Mouse (Mus musculus): ENCODE data around the gene Ahdc1. TPM values are rescaled to one million over a fixed set of nuclear protein-coding genes. Genes with fewer than 3 reads are reported as not detected.

Gene Ahdc1
- polyA plus RNA-seq, 1 experiment from 2014 or later, result 13.0 TPM

DNA sequence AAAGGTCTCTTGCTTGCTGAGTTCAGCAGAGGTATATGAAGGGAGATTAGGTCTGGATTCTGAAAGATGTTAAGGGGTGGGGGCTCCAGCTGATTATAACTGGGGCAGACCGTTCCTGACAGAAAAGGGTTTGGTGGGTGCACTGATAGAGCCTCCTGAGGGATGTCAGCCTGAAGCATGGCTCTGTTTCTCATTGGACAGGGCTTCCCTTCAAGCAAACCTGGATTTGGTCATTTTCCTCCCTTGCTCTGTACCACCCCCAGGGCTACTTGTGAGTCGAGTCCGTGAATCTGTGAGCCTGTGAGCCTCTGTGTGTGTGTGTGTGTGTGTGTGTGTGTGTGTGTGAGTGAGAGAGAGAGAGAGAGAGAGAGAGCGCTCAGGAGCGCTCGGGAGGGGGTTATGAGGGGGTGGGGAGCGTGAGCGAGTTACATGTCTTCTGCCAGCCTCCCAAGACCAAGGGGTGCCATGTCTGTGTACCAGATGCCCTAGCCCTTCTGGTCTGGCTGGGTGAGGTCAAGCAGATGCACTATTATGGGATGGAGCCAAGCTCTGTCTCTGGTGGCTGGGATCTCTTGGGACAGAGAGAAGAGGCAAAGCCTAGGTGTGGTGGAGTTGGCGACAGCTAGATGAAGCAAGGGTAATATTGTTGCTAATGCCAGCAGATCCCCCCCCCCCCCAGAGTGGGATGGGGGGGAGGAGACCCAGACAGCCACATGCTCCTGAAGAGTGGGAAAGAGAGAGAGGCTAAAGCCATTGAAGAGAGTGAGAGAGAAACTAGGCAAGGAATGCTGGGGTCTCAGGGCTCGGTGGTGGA, 4.0 kb downstream of the Ahdc1 start:
- H3K27ac ChIP-seq, result peak overlapping the region; percentile 51
- H3K36me3 ChIP-seq, result peaks cover 30% of the 10 kb centered on the region
- peak overlapping the region; percentile 98 for H3K4me3 ChIP-seq
- H3K4me1 ChIP-seq, result peaks cover 88% of the 10 kb centered on the region
- no peaks in the 10 kb centered on the region for H3K9me3 ChIP-seq (replicated peaks)
- H3K27me3 ChIP-seq (ENCODE audit: low read depth, poor library complexity, severe bottlenecking), result no peaks in the 10 kb centered on the region
- DNase-seq (ENCODE audit: low spot score), result no peak
- 28% methylated on average over 10 of the region's 10 CpGs for WGBS

GRCm38 (mm10) chr4:133015710-133016651, 4.9 kb downstream of the Ahdc1 start:
- 33% methylated on average over 9 of the region's 9 CpGs for WGBS
- peak overlapping the region; percentile 98 for H3K4me3 ChIP-seq
- H3K27ac ChIP-seq, result peak overlapping the region; percentile 66
- no peaks in the 10 kb centered on the region for H3K9me3 ChIP-seq (replicated peaks)
- no peak for DNase-seq (ENCODE audit: low spot score)
- peaks cover 88% of the 10 kb centered on the region for H3K4me1 ChIP-seq
- no peaks in the 10 kb centered on the region for H3K27me3 ChIP-seq (ENCODE audit: low read depth, poor library complexity, severe bottlenecking)
- peaks cover 34% of the 10 kb centered on the region for H3K36me3 ChIP-seq

DNA sequence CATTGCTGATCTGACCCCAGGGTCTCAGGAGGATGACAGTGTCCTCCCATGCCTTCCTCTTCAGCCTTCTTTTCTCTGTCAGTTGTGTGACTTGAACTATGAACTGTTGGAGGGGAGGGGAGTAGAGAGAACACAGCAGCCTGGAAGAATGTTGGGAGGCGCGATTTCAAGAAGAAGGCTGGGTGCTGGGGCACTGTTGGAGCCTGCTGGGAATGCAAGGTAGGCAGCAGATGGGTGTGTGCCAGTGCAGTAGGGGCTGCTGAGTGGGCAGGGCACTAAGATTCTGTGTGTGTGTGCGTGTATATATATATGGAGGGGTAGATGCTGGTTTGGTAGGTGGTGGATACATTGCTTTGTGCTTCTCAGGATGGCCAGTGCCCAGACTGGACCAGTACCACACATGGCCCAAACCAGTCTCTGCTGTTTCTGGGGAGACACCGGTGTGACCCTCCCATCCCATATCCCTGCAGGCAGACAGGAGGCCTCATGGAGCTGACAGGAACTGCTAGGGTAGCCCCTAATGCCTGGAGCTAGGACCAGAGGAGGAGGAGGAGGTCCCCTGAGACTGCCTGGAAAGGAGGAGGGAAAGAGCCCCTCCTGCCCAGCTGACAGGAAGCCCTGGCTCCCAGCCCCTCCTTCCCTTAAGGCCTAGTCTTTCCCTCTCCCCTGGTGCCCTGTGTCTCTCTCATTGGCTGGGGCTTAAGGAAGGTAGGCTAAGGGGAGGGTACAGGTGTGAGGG, 5.8 kb downstream of the Ahdc1 start:
- H3K36me3 ChIP-seq, result peaks cover 34% of the 10 kb centered on the region
- peaks cover 91% of the 10 kb centered on the region for H3K4me1 ChIP-seq
- H3K9me3 ChIP-seq (replicated peaks), result no peaks in the 10 kb centered on the region
- peak overlapping the region; percentile 23 for H3K4me3 ChIP-seq
- DNase-seq (ENCODE audit: low spot score), result no peak
- WGBS, result 51% methylated on average over 4 of the region's 4 CpGs
- H3K27ac ChIP-seq, result peak overlapping the region; percentile 69
- no peaks in the 10 kb centered on the region for H3K27me3 ChIP-seq (ENCODE audit: low read depth, poor library complexity, severe bottlenecking)

GRCm38 (mm10) chr4:133017597-133018262, 6.7 kb downstream of the Ahdc1 start:
- peak overlapping the region; percentile 69; the same call in 1 of the 2 replicates for H3K27ac ChIP-seq

DNA sequence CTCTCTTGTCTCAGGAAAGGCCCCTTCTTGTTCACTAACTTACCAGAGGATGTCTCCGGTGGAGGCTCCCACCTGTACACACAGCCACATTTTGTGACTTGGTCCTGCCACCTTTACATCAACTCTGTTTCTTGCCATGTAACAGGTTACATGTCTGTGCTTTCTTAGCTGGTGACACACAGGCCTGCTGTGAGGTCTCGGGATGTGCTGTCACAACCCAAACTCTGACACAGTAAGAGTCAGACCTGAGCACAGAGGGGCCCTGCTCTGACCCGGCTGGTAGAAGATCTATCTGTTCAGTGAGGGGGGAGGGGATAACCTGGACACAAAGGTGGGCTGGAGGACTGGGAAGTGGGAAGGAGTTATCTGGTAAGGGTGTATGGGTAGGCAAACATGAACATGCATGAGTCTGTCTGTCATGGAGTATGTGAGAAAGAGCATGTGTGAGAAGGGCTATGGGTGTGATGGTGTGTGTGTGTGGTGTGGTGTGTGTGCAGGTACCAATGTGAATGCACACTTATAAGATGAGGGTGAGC, 7.3 kb downstream of the Ahdc1 start:
- Histone ChIP-seq H3K27me3 (ENCODE audit: low read depth, poor library complexity, severe bottlenecking) (no peaks in the 10 kb centered on the region), H3K4me1 (peaks cover 96% of the 10 kb centered on the region), H3K36me3 (peaks cover 39% of the 10 kb centered on the region), H3K4me3 (no peak overlapping the region), H3K27ac (no peak overlapping the region), H3K9me3 (replicated peaks) (no peaks in the 10 kb centered on the region)
- WGBS, result 73% methylated on average over 3 of the region's 3 CpGs
- DNase-seq (ENCODE audit: low spot score), result no peak

More at GRCm38 (mm10) chr4:133017597-133018262, 6.7 kb downstream of the Ahdc1 start:
- no peaks in the 10 kb centered on the region for H3K9me3 ChIP-seq (replicated peaks)
- no peak for DNase-seq (ENCODE audit: low spot score)
- no peaks in the 10 kb centered on the region for H3K27me3 ChIP-seq (ENCODE audit: low read depth, poor library complexity, severe bottlenecking)
- H3K4me3 ChIP-seq, result peak overlapping the region; percentile 6; the same call in 1 of the 2 replicates
- peaks cover 34% of the 10 kb centered on the region for H3K36me3 ChIP-seq
- 64% methylated on average over 6 of the region's 6 CpGs for WGBS
- peaks cover 96% of the 10 kb centered on the region for H3K4me1 ChIP-seq

- Histone ChIP-seq H3K4me1 (peaks cover 96% of the 10 kb centered on the region), H3K9me3 (replicated peaks) (no peaks in the 10 kb centered on the region), H3K4me3 (peak overlapping the region; percentile 13), H3K27ac (peak overlapping the region; percentile 66), H3K36me3 (peaks cover 49% of the 10 kb centered on the region), H3K27me3 (ENCODE audit: low read depth, poor library complexity, severe bottlenecking) (no peaks in the 10 kb centered on the region)
- no peak for DNase-seq (ENCODE audit: low spot score)
- 27% methylated on average over 3 of the region's 6 CpGs for WGBS
Observed at GRCm38 (mm10) chr4:133020721-133021120, 9.7 kb downstream of the Ahdc1 start.

DNA sequence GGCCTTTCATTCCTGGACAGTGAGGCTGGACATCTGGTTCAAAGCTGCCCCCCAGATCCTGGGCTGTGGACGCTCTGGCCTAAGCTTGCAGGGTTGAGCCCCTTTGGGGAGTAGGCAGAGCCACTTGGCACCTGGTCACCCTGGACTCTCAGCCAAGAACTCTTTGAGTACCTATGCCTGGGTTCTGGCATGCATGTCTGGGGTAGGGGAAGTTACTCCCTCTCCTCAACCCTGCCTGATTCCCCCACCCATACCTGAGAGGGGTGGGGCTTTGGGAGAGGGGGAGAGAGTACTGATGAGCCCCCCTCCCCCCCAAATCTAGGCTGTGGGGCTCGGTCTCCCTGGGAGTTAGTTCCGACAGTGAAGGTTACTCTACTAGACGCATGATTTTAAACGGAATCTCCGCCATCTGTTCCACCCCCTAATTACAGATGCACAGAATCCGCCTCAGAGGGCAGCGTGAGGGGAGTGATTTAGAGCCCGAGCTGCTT, 10.2 kb downstream of the Ahdc1 start:
- no peaks in the 10 kb centered on the region for H3K9me3 ChIP-seq (replicated peaks)
- DNase-seq (ENCODE audit: low spot score), result no peak
- 7% methylated on average over 9 of the region's 9 CpGs for WGBS
- H3K4me3 ChIP-seq, result peak overlapping the region; percentile 13
- H3K36me3 ChIP-seq, result peaks cover 54% of the 10 kb centered on the region
- H3K4me1 ChIP-seq, result peaks cover 96% of the 10 kb centered on the region
- no peaks in the 10 kb centered on the region for H3K27me3 ChIP-seq (ENCODE audit: low read depth, poor library complexity, severe bottlenecking)
- H3K27ac ChIP-seq, result peak overlapping the region; percentile 66

DNA sequence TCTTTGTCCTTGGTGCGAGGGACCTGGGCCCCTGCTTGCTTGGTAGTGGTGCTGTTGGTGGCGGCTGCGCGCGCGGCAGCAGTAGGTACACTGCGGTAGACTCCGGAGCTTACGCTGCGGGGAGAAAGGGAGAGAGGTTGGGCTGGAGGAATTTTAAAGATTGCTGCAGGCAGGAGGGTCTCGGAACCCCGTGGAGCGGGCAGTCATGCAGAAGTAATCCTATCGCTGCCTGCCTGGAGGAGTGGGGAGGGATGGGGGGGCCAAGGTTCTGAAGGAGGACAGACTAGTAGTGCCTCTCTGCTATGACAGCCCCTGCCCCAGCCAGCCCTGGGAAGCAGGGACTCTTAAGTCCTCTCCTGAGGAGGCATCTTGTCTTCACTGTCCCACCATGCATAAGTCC, 11.2 kb downstream of the Ahdc1 start:
- Histone ChIP-seq H3K27me3 (ENCODE audit: low read depth, poor library complexity, severe bottlenecking) (no peaks in the 10 kb centered on the region), H3K36me3 (peaks cover 59% of the 10 kb centered on the region), H3K4me3 (peak overlapping the region; percentile 29), H3K4me1 (peaks cover 94% of the 10 kb centered on the region), H3K27ac (peak overlapping the region; percentile 74), H3K9me3 (replicated peaks) (no peaks in the 10 kb centered on the region)
- DNase-seq (ENCODE audit: low spot score), result no peak
- 15% methylated on average over 14 of the region's 14 CpGs for WGBS

- Histone ChIP-seq H3K9me3 (replicated peaks) (no peaks in the 10 kb centered on the region), H3K36me3 (peaks cover 59% of the 10 kb centered on the region), H3K4me1 (peaks cover 87% of the 10 kb centered on the region), H3K4me3 (no peak overlapping the region), H3K27me3 (ENCODE audit: low read depth, poor library complexity, severe bottlenecking) (no peaks in the 10 kb centered on the region), H3K27ac (no peak overlapping the region)
- 84% methylated on average over 14 of the region's 14 CpGs for WGBS
- no peak for DNase-seq (ENCODE audit: low spot score)
Observed at GRCm38 (mm10) chr4:133022954-133023635, 12.0 kb downstream of the Ahdc1 start.

DNA sequence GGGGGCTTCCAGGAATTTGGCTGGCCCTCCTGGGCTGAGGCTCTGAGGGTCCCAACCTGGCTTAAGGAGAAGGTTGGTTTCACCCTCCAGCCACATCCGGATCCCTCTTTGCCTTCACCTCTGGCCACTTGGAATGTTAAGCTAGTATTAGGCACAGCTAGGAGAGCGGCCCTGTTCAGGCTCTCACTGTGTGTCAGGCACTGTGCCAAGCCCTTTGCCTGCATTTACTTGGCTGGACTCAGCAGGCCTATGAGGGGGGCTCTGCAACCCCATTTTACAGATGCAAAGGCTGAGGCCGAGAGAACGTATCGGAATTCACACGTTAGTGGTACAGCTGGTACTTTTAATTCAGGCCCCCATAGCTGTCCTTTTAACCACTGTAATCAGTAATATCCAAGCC, 12.6 kb downstream of the Ahdc1 start:
- H3K27me3 ChIP-seq (ENCODE audit: low read depth, poor library complexity, severe bottlenecking), result no peaks in the 10 kb centered on the region
- no peak overlapping the region for H3K4me3 ChIP-seq
- no peaks in the 10 kb centered on the region for H3K9me3 ChIP-seq (replicated peaks)
- no peak for DNase-seq (ENCODE audit: low spot score)
- 88% methylated on average over 6 of the region's 6 CpGs for WGBS
- peaks cover 87% of the 10 kb centered on the region for H3K4me1 ChIP-seq
- H3K27ac ChIP-seq, result no peak overlapping the region
- H3K36me3 ChIP-seq, result peaks cover 58% of the 10 kb centered on the region

- no peak for DNase-seq (ENCODE audit: low spot score)
- no peak overlapping the region; the same call in 1 of the 2 replicates for H3K4me3 ChIP-seq
Observed at GRCm38 (mm10) chr4:133024404-133024803, 13.3 kb downstream of the Ahdc1 start.

More at GRCm38 (mm10) chr4:133024404-133024803, 13.3 kb downstream of the Ahdc1 start:
- H3K4me1 ChIP-seq, result peaks cover 89% of the 10 kb centered on the region
- H3K36me3 ChIP-seq, result peaks cover 60% of the 10 kb centered on the region
- WGBS, result 22% methylated on average over 4 of the region's 4 CpGs
- no peaks in the 10 kb centered on the region for H3K9me3 ChIP-seq (replicated peaks)
- no peaks in the 10 kb centered on the region for H3K27me3 ChIP-seq (ENCODE audit: low read depth, poor library complexity, severe bottlenecking)
- 0 out of 2 replicates have a peak overlapping the region, but pooled peaks have one; percentile 72 for H3K27ac ChIP-seq
